Mouse (Mus musculus) ES-Bruce4 (cell line): ENCODE measurements around the gene Arhgef10l. TPM values are rescaled to one million over a fixed set of nuclear protein-coding genes. Genes with fewer than 3 reads are reported as not detected.

Experiments used
- H3K27ac ChIP-seq: 2 replicates; pipeline ENCODE4 v1.5.1; 2012; ENCODE audit warnings: low read length, inconsistent platforms; ENCODE audit not compliant: insufficient read depth
- H3K27me3 ChIP-seq: 2 replicates; pipeline ENCODE4 v1.6.1; 2012; ENCODE audit warnings: mild to moderate bottlenecking, low read length, inconsistent platforms; ENCODE audit not compliant: control insufficient read depth, poor library complexity, insufficient read depth, severe bottlenecking
- H3K36me3 ChIP-seq: 2 replicates; pipeline ENCODE4 v1.6.1; 2012; ENCODE audit warnings: inconsistent platforms, mild to moderate bottlenecking, low read length, moderate library complexity; ENCODE audit not compliant: control insufficient read depth, poor library complexity, insufficient read depth, severe bottlenecking
- H3K4me1 ChIP-seq: one replicate; pipeline ENCODE4 v1.8.1; 2011; ENCODE audit warnings: low read length; ENCODE audit not compliant: control insufficient read depth, insufficient read depth
- H3K4me3 ChIP-seq: 2 replicates; pipeline ENCODE4 v1.5.1; 2011; ENCODE audit warnings: low read depth, mild to moderate bottlenecking, low read length
- H3K9ac ChIP-seq: 2 replicates; pipeline ENCODE4 v1.6.1; 2012; ENCODE audit warnings: low read depth, mild to moderate bottlenecking, inconsistent platforms; ENCODE audit not compliant: poor library complexity, severe bottlenecking
- H3K9me3 ChIP-seq: replicated peaks from 2 replicates; pipeline ENCODE4 v1.6.1; 2012; ENCODE audit warnings: mild to moderate bottlenecking, low read length, inconsistent platforms; ENCODE audit not compliant: control insufficient read depth, poor library complexity, insufficient read depth, severe bottlenecking
- CTCF ChIP-seq: IDR thresholded peaks from one replicate; pipeline ENCODE4 v1.8.1; 2011; ENCODE audit warnings: low read depth, low read length
- EP300 ChIP-seq: IDR thresholded peaks from 2 replicates; pipeline ENCODE4 v1.6.1; 2011; ENCODE audit warnings: low read depth, low read length; ENCODE audit not compliant: insufficient read depth
- POLR2A ChIP-seq: IDR thresholded peaks from one replicate; pipeline ENCODE4 v1.8.1; 2011; ENCODE audit warnings: low read length; ENCODE audit not compliant: insufficient read depth
- polyA plus RNA-seq: library from polyadenylated mRNA; stranded (reverse); fragments of >200 nt; gene quantifications from 2 replicates; pipeline ENCODE4 v1.2.4, GENCODE M21; 2011; ENCODE audit warnings: low read depth; ENCODE audit not compliant: missing spikeins, insufficient read depth, insufficient read length

Gene Arhgef10l
- polyA plus RNA-seq, 1 experiment, result 7.7 TPM

DNA sequence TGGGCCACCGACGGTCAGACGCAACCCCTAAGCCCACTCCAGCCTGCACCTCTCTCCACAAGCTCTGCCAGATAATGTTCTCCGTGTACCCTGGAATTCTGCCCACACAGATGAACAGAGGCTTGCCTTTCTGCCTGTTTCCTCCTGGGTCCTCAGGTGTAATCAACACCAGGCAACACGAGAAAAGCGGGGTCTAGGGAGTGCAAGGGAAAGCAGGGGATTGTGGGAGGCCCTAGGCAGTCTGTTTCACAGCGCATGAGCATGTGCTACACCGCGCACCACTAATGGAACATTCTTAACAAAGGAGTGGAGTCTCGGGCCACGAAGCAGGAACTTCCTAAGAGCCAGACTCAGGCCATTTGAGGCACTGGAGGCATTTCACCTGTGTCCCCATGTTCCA is 182.7 kb downstream of the Arhgef10l start:
- TF ChIP-seq POLR2A (no peak), EP300 (no peak), CTCF (no peak)
- Histone ChIP-seq H3K27ac (no peak overlapping the region), H3K9ac (no peak overlapping the region)

DNA sequence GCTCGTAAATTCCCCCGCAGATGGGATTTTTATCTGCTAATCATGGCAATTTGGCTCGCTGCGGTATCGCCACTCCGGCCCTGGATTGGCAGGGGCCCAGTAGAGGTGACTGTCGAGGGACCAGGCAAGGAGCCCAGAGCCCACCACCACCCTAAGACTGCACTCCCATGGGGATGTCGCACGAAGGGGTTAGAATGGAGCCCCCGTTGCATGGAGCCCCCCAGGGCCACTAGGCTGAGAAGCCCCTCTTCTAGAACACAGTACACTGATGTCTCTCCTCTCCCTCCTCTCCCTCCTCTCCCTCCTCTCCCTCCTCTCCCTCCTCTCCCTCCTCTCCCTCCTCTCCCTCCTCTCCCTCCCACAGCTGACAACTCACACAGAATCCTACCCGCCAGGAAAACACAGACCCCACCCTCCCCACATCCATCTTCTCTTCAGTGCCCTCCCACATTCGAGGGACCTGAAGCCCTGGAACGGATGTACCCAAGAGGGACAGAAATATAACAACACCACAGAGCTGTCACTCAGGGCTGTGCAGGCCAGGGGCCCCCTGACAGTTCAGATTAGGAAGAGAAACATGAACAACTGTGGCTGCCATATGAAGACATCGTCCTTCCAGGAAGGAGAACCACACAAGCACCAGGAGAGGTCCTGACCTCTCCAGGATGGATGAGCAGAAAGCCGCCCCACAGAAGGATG is 185.3 kb downstream of the Arhgef10l start:
- no peaks in the 10 kb centered on the region for H3K27me3 ChIP-seq
- H3K4me1 ChIP-seq, result no peaks in the 10 kb centered on the region
- H3K27ac ChIP-seq, result no peak overlapping the region
- H3K4me3 ChIP-seq, result no peak overlapping the region
- TF ChIP-seq POLR2A (no peak), EP300 (no peak), CTCF (no peak)
- no peak overlapping the region for H3K9ac ChIP-seq
- H3K9me3 ChIP-seq, result no peaks in the 10 kb centered on the region
- no peaks in the 10 kb centered on the region for H3K36me3 ChIP-seq

More for the DNA sequence above, 182.7 kb downstream of the Arhgef10l start:
- no peaks in the 10 kb centered on the region for H3K9me3 ChIP-seq
- H3K36me3 ChIP-seq, result no peaks in the 10 kb centered on the region
- H3K4me3 ChIP-seq, result no peak overlapping the region
- H3K4me1 ChIP-seq, result no peaks in the 10 kb centered on the region
- no peaks in the 10 kb centered on the region for H3K27me3 ChIP-seq

DNA sequence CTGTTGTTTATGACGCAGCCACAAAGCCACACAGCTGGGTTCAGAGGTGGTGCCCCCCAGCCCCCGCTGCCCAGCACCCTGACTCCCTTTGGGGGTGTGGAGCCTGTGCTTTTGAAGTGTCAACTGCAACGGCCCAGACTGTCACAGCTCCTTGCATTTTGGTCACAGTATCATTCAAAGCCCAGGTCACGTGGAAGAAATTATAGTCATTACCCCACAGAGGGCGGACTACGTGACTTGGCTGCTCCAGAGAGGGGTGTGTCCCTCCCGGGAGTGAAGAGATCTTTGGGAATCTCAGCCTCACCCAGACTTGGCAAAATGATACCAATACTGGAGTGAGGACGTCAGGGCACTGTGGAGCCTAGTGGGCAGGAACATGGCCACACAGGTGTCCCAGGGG is 190.6 kb downstream of the Arhgef10l start:
- no peaks in the 10 kb centered on the region for H3K4me1 ChIP-seq
- no peak overlapping the region for H3K9ac ChIP-seq
- no peaks in the 10 kb centered on the region for H3K36me3 ChIP-seq
- H3K4me3 ChIP-seq, result no peak overlapping the region
- no peaks in the 10 kb centered on the region for H3K27me3 ChIP-seq
- H3K27ac ChIP-seq, result no peak overlapping the region
- TF ChIP-seq EP300 (no peak), POLR2A (no peak), CTCF (no peak)
- no peaks in the 10 kb centered on the region for H3K9me3 ChIP-seq

DNA sequence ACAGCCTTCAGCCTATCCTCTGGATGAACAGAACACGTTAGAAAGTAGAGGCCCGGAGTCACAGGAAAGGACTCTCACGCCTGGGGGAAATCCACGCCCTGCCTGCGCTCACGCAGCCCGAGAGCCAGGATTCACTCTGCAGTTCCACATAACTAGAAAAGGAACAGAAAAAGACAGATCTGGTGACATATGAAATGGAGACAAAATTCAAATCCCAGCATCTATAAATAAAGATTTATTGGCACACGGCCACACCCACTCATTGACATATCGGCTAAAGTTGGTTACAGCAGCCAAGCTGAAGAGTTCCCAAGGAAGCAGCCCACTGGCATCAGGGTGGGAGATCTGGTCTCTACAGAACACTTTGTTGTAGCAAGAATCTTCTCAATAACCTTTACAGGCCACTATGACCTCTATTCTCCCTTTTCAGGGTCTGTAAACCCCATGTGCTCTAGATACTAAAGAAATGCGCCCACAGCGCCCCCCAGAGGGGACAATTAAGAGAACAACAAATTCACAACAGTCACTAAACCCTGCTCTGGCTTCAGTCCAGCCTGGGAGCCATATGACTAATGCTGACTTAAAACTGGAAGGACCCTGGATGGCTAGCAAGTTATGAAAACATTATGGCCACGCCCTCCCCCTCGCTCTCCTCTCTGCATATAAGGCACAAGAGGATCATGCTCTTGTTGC is 195.9 kb downstream of the Arhgef10l start:
- no peak overlapping the region for H3K27ac ChIP-seq
- no peaks in the 10 kb centered on the region for H3K4me1 ChIP-seq
- no peaks in the 10 kb centered on the region for H3K36me3 ChIP-seq
- H3K27me3 ChIP-seq, result no peaks in the 10 kb centered on the region
- H3K9ac ChIP-seq, result no peak overlapping the region
- no peak overlapping the region for H3K4me3 ChIP-seq
- no peaks in the 10 kb centered on the region for H3K9me3 ChIP-seq
- TF ChIP-seq CTCF (peak; percentile 13), POLR2A (no peak)

DNA sequence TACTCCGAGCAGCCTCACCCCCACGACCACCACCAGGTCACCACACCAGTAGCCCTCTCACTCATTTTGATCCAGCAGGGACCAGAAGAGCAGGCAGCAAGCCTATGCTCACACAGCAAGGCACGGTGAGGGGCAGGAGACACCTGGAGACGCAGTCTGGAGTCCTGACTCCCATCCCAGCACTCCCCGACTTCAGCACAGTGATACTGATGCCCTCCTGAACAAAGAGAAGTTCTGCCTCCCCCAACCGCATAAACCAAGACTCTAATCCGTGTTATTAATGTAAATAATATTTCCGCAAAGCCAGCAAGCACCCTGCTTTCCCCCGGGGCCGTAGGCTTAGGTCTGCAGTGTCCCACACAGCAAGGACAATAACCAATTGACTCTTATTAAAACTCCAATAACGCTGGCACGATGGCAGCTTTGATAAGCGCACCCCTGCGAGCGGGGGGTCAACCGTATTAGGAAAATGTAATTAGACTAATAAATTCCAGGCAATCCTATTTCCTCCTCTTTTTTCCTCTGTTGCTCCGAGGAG is 198.5 kb downstream of the Arhgef10l start:
- no peaks in the 10 kb centered on the region for H3K4me1 ChIP-seq
- H3K27me3 ChIP-seq, result no peaks in the 10 kb centered on the region
- TF ChIP-seq CTCF (no peak), POLR2A (no peak), EP300 (no peak)
- no peak overlapping the region for H3K27ac ChIP-seq
- no peaks in the 10 kb centered on the region for H3K36me3 ChIP-seq
- H3K4me3 ChIP-seq, result no peak overlapping the region
- H3K9ac ChIP-seq, result no peak overlapping the region
- H3K9me3 ChIP-seq, result no peaks in the 10 kb centered on the region

Other genes starting within 250 kb of the Arhgef10l start
- 222 and 227 TPM in 2 replicates for gene Rcc2, start 34.5 kb upstream of the Arhgef10l start, polyA plus RNA-seq
- 0.29 TPM in 1 of 2 replicates, not detected in the other for gene Padi6, start 76.6 kb upstream of the Arhgef10l start, polyA plus RNA-seq
- 2.2 and 2.3 TPM in 2 replicates for gene Padi4, start 108.2 kb upstream of the Arhgef10l start, polyA plus RNA-seq
- 2.8 and 3.1 TPM in 2 replicates for gene Padi3, start 144.6 kb upstream of the Arhgef10l start, polyA plus RNA-seq
- 0.29 and 0.43 TPM in 2 replicates for gene Padi1, start 179.8 kb upstream of the Arhgef10l start, polyA plus RNA-seq
- 6.3 TPM in 2 replicates for gene Padi2, start 240.3 kb upstream of the Arhgef10l start, polyA plus RNA-seq